Mouse (Mus musculus) kidney, embryonic 16.5 days (tissue): Measurements from ENCODE around the gene Eif2s1. TPM values are rescaled to one million over a fixed set of nuclear protein-coding genes. Genes with fewer than 3 reads are reported as not detected.

Experiments used
- ATAC-seq: fragments of 200-750 bp; cut with Nextera tagmentation; 2 replicates; pipeline ENCODE4 v1.8.0; 2017; ENCODE audit warnings: moderate TSS enrichment; ENCODE audit not compliant: low FRiP score, low TSS enrichment
- H3K27ac ChIP-seq: fragments of 300-500 bp; sonication (generic); 2 replicates; pipeline ENCODE4 v1.5.1; 2014; ENCODE audit warnings: low read length
- H3K27me3 ChIP-seq: fragments of 300-500 bp; sonication (generic); 2 replicates; pipeline ENCODE4 v1.6.1; 2014; ENCODE audit warnings: low read length, control low read depth, mixed read lengths; ENCODE audit not compliant: insufficient read depth
- H3K36me3 ChIP-seq: fragments of 300-500 bp; sonication (generic); 2 replicates; pipeline ENCODE4 v1.6.1; 2014; ENCODE audit warnings: low read length, control low read depth, mixed read lengths; ENCODE audit not compliant: insufficient read depth
- H3K4me1 ChIP-seq: fragments of 300-500 bp; sonication (generic); 2 replicates; pipeline ENCODE4 v1.6.1; 2014; ENCODE audit warnings: low read length, control low read depth, mixed read lengths; ENCODE audit not compliant: insufficient read depth
- H3K4me2 ChIP-seq: fragments of 300-500 bp; sonication (generic); replicated peaks from 2 replicates; pipeline ENCODE4 v1.6.1; 2014; ENCODE audit warnings: low read depth, low read length
- H3K4me3 ChIP-seq: fragments of 300-500 bp; sonication (generic); 2 replicates; pipeline ENCODE4 v1.5.1; 2014; ENCODE audit warnings: mild to moderate bottlenecking, low read length
- H3K9ac ChIP-seq: fragments of 300-500 bp; sonication (generic); replicated peaks from 2 replicates; pipeline ENCODE4 v1.6.1; 2014; ENCODE audit warnings: low read length
- H3K9me3 ChIP-seq: fragments of 300-500 bp; sonication (generic); 2 replicates; pipeline ENCODE4 v1.6.1; 2016; ENCODE audit warnings: low read length, control low read depth
- WGBS: fragments of 180-500 bp; shearing (Covaris S2); extraction: QIAGEN DNeasy Blood & Tissue Kit; methylation state at CpG from one replicate; pipeline ENCODE4 v1.1.7; 2014; 5-methylcytosine and 5-hydroxymethylcytosine counted together
- polyA plus RNA-seq: library from polyadenylated mRNA; unstranded; fragments of >200 nt; fragmentation: Nextera tagmentation; extraction: Ambion mirVana; gene quantifications from 2 replicates; pipeline ENCODE4 v1.2.1, GENCODE M21; 2015

Eif2s1 gene
- polyA plus RNA-seq, 1 experiment from 2014 or later: 236 TPM

GRCm38 (mm10) chr12:78923539-78924189 lies 62.0 kb downstream of the Eif2s1 start:
- Histone ChIP-seq H3K36me3 (no peaks in the 10 kb centered on the region), H3K9ac (no peak overlapping the region), H3K4me1 (peaks cover 3% of the 10 kb centered on the region; the same call in 1 of the 2 replicates), H3K27me3 (no peaks in the 10 kb centered on the region), H3K4me2 (no peak overlapping the region), H3K27ac (no peak overlapping the region), H3K4me3 (no peak overlapping the region), H3K9me3 (no peaks in the 10 kb centered on the region)
- 82% methylated on average over 7 of the region's 7 CpGs for WGBS
- no peak for ATAC-seq

DNA sequence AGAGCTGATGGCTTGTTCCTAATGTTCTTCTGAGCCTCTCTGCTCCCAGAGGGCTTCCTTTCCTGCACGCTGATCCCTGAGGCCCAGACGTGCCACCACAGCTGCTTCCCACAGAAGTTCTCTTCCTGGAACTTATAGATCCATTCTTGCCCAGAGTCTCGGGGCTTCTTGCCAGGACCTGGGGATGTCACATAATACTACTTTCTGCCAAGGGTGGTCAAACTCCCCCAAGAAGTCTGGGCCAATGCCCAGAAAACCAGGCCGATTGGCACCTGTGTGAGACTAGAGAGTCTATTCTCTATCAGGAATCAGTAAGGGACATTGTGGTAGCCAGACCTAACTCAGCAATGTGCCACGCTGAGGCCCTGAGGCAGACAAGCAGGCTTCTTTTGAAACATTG lies 65.7 kb downstream of the Eif2s1 start:
- H3K9me3 ChIP-seq: no peaks in the 10 kb centered on the region
- no peaks in the 10 kb centered on the region for H3K4me1 ChIP-seq
- H3K36me3 ChIP-seq: no peaks in the 10 kb centered on the region
- no peaks in the 10 kb centered on the region for H3K27me3 ChIP-seq
- no peak overlapping the region for H3K9ac ChIP-seq
- H3K4me3 ChIP-seq: no peak overlapping the region
- ATAC-seq: no peak
- no peak overlapping the region for H3K27ac ChIP-seq
- no peak overlapping the region for H3K4me2 ChIP-seq
- WGBS: 74% methylated on average over 5 of the region's 5 CpGs

DNA sequence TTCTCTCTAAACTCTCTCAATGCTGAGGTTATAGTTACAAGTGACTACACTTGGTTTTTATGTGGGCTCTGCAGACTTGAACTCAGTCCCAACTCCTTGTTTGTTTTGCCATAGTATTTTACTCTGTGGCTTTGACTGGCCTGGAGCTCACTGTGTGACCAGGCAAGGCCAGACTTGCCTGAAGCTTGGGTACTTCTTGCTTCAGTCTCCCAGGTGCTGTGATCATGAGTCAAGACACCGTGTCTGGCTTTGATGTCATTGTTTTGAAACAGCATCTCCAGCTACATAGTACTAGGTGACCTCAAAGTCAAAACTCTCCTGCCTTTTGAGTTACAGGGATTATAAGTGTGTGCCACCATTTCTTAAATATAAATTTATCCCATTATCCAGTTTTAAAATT lies 68.3 kb downstream of the Eif2s1 start:
- Histone ChIP-seq H3K4me1 (no peaks in the 10 kb centered on the region), H3K4me3 (no peak overlapping the region), H3K27me3 (no peaks in the 10 kb centered on the region), H3K27ac (no peak overlapping the region), H3K4me2 (no peak overlapping the region), H3K36me3 (no peaks in the 10 kb centered on the region), H3K9me3 (no peaks in the 10 kb centered on the region), H3K9ac (no peak overlapping the region)
- WGBS: 68% methylated on average over 1 of the region's 1 CpGs
- no peak for ATAC-seq

- 30% methylated on average over 4 of the region's 4 CpGs for WGBS
- H3K9ac ChIP-seq: no peak overlapping the region
- no peaks in the 10 kb centered on the region for H3K27me3 ChIP-seq
- no peak for ATAC-seq
- H3K9me3 ChIP-seq: no peaks in the 10 kb centered on the region
- H3K4me1 ChIP-seq: no peaks in the 10 kb centered on the region; the same call in 1 of the 2 replicates
- no peak overlapping the region for H3K27ac ChIP-seq
- H3K4me3 ChIP-seq: no peak overlapping the region
- no peaks in the 10 kb centered on the region for H3K36me3 ChIP-seq
- no peak overlapping the region for H3K4me2 ChIP-seq
These were observed 74.9 kb downstream of the Eif2s1 start for GRCm38 (mm10) chr12:78936494-78936893.

Other genes with a start within 250 kb of the Eif2s1 start
- 0.18 TPM in 1 of 2 replicates, not detected in the other for gene Fam71d, start 170.3 kb upstream of the Eif2s1 start, polyA plus RNA-seq
- 23.0 and 25.4 TPM in 2 replicates for gene Mpp5, start 112.9 kb upstream of the Eif2s1 start, polyA plus RNA-seq
- 66.1 and 69.7 TPM in 2 replicates for gene Atp6v1d, start 181 bp upstream of the Eif2s1 start, polyA plus RNA-seq
- 4.0 and 4.7 TPM in 2 replicates for gene Plek2, start 45.1 kb downstream of the Eif2s1 start, polyA plus RNA-seq
- gene Tmem229b, start 145.8 kb downstream of the Eif2s1 start, polyA plus RNA-seq: 4.7 and 5.3 TPM in 2 replicates
- gene Plekhh1, start 167.3 kb downstream of the Eif2s1 start, polyA plus RNA-seq: 6.5 and 7.4 TPM in 2 replicates
- 35.6 and 36.6 TPM in 2 replicates for gene Pigh, start 227.8 kb downstream of the Eif2s1 start, polyA plus RNA-seq